26 mouse cellular contexts compared by ENCODE assay signal in the genomic region with DNA sequence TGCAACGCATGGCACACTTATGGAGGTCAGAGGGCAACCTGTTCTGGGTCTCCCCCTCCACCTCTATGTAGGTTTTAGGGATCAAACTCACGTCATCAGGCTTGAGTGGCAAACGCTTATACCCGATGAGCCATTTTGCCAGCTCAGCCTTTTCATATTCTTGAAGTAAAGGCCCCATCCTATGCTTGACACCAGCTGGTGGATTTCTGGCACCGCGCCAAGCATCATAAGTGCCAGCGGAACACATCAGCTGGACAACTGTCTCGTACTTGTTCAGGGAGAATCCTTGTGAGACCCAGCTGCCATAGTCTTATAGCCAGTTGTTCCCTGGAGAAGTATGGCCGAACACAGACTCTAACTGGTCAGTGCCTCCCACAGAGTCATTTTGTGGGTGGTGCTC. TPM values are rescaled to one million over a fixed set of nuclear protein-coding genes. Genes with fewer than 3 reads are reported as not detected.
DNase-seq lines count a peak whose midpoint lies in the region; ATAC-seq and TF ChIP-seq lines count a peak whose summit lies in the region.
"Had no signal": no experiment of that assay in that cellular context is flagged by ENCODE, and none has a peak within 500 bp of the region (broad histone marks: within the 10 kb centered on the region; RNA-seq: fewer than 3 reads in every experiment).

No protein-coding gene starts in this region.

- H3K4me3 ChIP-seq in forebrain, embryonic 14.5 days (ENCODE audit: low read depth, low read length) = no peak overlapping the region
- no peak overlapping the region for H3K4me3 ChIP-seq in forebrain, embryonic 10.5 days
- H3K4me3 ChIP-seq in lung, embryonic 14.5 days (ENCODE audit: low read depth, low read length) = no peak overlapping the region
- no peak overlapping the region for H3K4me3 ChIP-seq in neural tube, embryonic 13.5 days
- H3K4me3 ChIP-seq in neural tube, embryonic 15.5 days (replicated peaks) = no peak overlapping the region
- H3K4me3 ChIP-seq: embryonic facial prominence, embryonic 15.5 days; layer of hippocampus, adult 2 months; limb, embryonic 12.5 days; midbrain, embryonic 13.5 days had no signal

- H3K36me3 ChIP-seq in forebrain, embryonic 14.5 days (ENCODE audit: control insufficient read depth, insufficient read depth, low read length) = no peaks in the 10 kb centered on the region
- H3K36me3 ChIP-seq in forebrain, embryonic 10.5 days (replicated peaks) = no peaks in the 10 kb centered on the region
- H3K36me3 ChIP-seq in lung, embryonic 14.5 days (ENCODE audit: insufficient read depth) = no peaks in the 10 kb centered on the region
- no peaks in the 10 kb centered on the region for H3K36me3 ChIP-seq in neural tube, embryonic 13.5 days
- no peaks in the 10 kb centered on the region for H3K36me3 ChIP-seq in neural tube, embryonic 15.5 days
- H3K36me3 ChIP-seq: embryonic facial prominence, embryonic 15.5 days; limb, embryonic 12.5 days; midbrain, embryonic 13.5 days had no signal

- H3K4me1 ChIP-seq in forebrain, embryonic 14.5 days (ENCODE audit: control insufficient read depth, insufficient read depth, low read length) = peaks cover 18% of the 10 kb centered on the region
- peaks cover 10% of the 10 kb centered on the region for H3K4me1 ChIP-seq in forebrain, embryonic 10.5 days
- no peaks in the 10 kb centered on the region for H3K4me1 ChIP-seq in lung, embryonic 14.5 days (ENCODE audit: insufficient read depth)
- H3K4me1 ChIP-seq in neural tube, embryonic 13.5 days (replicated peaks) = peaks cover 40% of the 10 kb centered on the region
- peaks cover 16% of the 10 kb centered on the region for H3K4me1 ChIP-seq in neural tube, embryonic 15.5 days

- DNase-seq in forebrain, embryonic 14.5 days (ENCODE audit: low spot score) = peak; percentile 63
- no peak for DNase-seq in forebrain, embryonic 10.5 days (ENCODE audit: extremely low spot score, low spot score)
- peak; percentile 71 for DNase-seq in lung, embryonic 14.5 days
- no peak for DNase-seq in lung, postnatal 25 days (ENCODE audit: low spot score)
- DNase-seq in brain, embryonic 14.5 days (ENCODE audit: low read depth) = peak; percentile 71
- DNase-seq: adrenal gland, postnatal 36 days; cerebellum, adult 18-20 months; cerebellum, postnatal 25 days; embryo, embryonic 11 days; gastrocnemius, postnatal 14 days; liver, postnatal 0 days; right cerebral cortex, postnatal 25 days; thymus, postnatal 14 days had no signal

- no peak for TF ChIP-seq CTCF in lung, embryonic 14.5 days (IDR thresholded peaks at IDR 0.05; ENCODE audit: low read depth)
- TF ChIP-seq CTCF in brain, embryonic 14.5 days (IDR thresholded peaks at IDR 0.05; ENCODE audit: borderline replicate concordance, extremely low read depth, insufficient read depth, insufficient read length) = no peak

- H3K4me2 ChIP-seq in forebrain, embryonic 14.5 days (ENCODE audit: low read length) = no peak overlapping the region
- H3K4me2 ChIP-seq in lung, embryonic 14.5 days = no peak overlapping the region
- H3K4me2 ChIP-seq in neural tube, embryonic 13.5 days = no peak overlapping the region
- no peak overlapping the region for H3K4me2 ChIP-seq in neural tube, embryonic 15.5 days
- H3K4me2 ChIP-seq: embryonic facial prominence, embryonic 15.5 days; limb, embryonic 12.5 days; liver, embryonic 11.5 days; midbrain, embryonic 13.5 days had no signal

- H3K9ac ChIP-seq in forebrain, embryonic 14.5 days (ENCODE audit: low read length) = no peak overlapping the region
- no peak overlapping the region for H3K9ac ChIP-seq in lung, embryonic 14.5 days
- H3K9ac ChIP-seq in neural tube, embryonic 13.5 days = no peak overlapping the region
- H3K9ac ChIP-seq in neural tube, embryonic 15.5 days (replicated peaks) = no peak overlapping the region
- H3K9ac ChIP-seq: embryonic facial prominence, embryonic 15.5 days; limb, embryonic 12.5 days; liver, postnatal 0 days; midbrain, embryonic 13.5 days had no signal

- H3K27ac ChIP-seq in forebrain, embryonic 14.5 days (ENCODE audit: low read depth, low read length) = no peak overlapping the region
- H3K27ac ChIP-seq in forebrain, embryonic 10.5 days = no peak overlapping the region
- H3K27ac ChIP-seq in lung, embryonic 14.5 days (ENCODE audit: low read depth) = no peak overlapping the region
- H3K27ac ChIP-seq in neural tube, embryonic 13.5 days (replicated peaks) = peak overlapping the region; percentile 52
- H3K27ac ChIP-seq in neural tube, embryonic 15.5 days (replicated peaks) = no peak overlapping the region
- H3K27ac ChIP-seq: embryonic facial prominence, embryonic 15.5 days; layer of hippocampus, adult 2 months; limb, embryonic 12.5 days; midbrain, embryonic 13.5 days had no signal

- no peaks in the 10 kb centered on the region for H3K27me3 ChIP-seq in forebrain, embryonic 14.5 days (replicated peaks; ENCODE audit: control insufficient read depth, insufficient read depth, low read length)
- H3K27me3 ChIP-seq in forebrain, embryonic 10.5 days (ENCODE audit: poor library complexity, severe bottlenecking) = peaks cover 29% of the 10 kb centered on the region
- H3K27me3 ChIP-seq in lung, embryonic 14.5 days (ENCODE audit: insufficient read depth, low read length) = no peaks in the 10 kb centered on the region
- H3K27me3 ChIP-seq in neural tube, embryonic 13.5 days = no peaks in the 10 kb centered on the region
- no peaks in the 10 kb centered on the region for H3K27me3 ChIP-seq in neural tube, embryonic 15.5 days (replicated peaks)
- H3K27me3 ChIP-seq: embryonic facial prominence, embryonic 15.5 days; limb, embryonic 12.5 days; Patski had no signal

- ATAC-seq in forebrain, embryonic 14.5 days = no peak
- no peak for ATAC-seq in lung, embryonic 14.5 days (ENCODE audit: insufficient read depth)
- no peak for ATAC-seq in neural tube, embryonic 13.5 days (ENCODE audit: low read depth)
- no peak for ATAC-seq in neural tube, embryonic 15.5 days (ENCODE audit: low FRiP score)
- ATAC-seq: CD4-positive, CD25-positive, alpha-beta regulatory T cell, adult 4 months; forebrain, embryonic 16.5 days; hindbrain, embryonic 16.5 days; intestine, embryonic 16.5 days; liver, postnatal 0 days; midbrain, embryonic 13.5 days; Patski had no signal

- WGBS in forebrain, embryonic 14.5 days = 76% methylated on average over 9 of the region's 9 CpGs
- 90% methylated on average over 9 of the region's 9 CpGs for WGBS in forebrain, embryonic 10.5 days
- 53% methylated on average over 9 of the region's 9 CpGs for WGBS in lung, embryonic 14.5 days
- 59% methylated on average over 9 of the region's 9 CpGs for WGBS in neural tube, embryonic 13.5 days
- WGBS in neural tube, embryonic 15.5 days = 60% methylated on average over 9 of the region's 9 CpGs

- TF ChIP-seq POLR2A in brain, embryonic 14.5 days (IDR thresholded peaks at IDR 0.05; ENCODE audit: borderline replicate concordance, extremely low read depth, insufficient read depth, insufficient read length, poor library complexity, severe bottlenecking) = no peak

- no peaks in the 10 kb centered on the region for H3K9me3 ChIP-seq in forebrain, embryonic 14.5 days (replicated peaks; ENCODE audit: control insufficient read depth, low read length)
- no peaks in the 10 kb centered on the region for H3K9me3 ChIP-seq in forebrain, embryonic 10.5 days
- H3K9me3 ChIP-seq in lung, embryonic 14.5 days (ENCODE audit: low read depth, low read length) = no peaks in the 10 kb centered on the region
- H3K9me3 ChIP-seq in neural tube, embryonic 13.5 days = no peaks in the 10 kb centered on the region
- H3K9me3 ChIP-seq in neural tube, embryonic 15.5 days (replicated peaks) = no peaks in the 10 kb centered on the region
- H3K9me3 ChIP-seq: embryonic facial prominence, embryonic 15.5 days; limb, embryonic 12.5 days; midbrain, embryonic 13.5 days had no signal

RNA-seq across cellular contexts. Expression of a gene that starts 57.9 kb away (rescaled TPM):
- 0.20 and 0.30 TPM in 2 replicates for polyA plus RNA-seq in forebrain, embryonic 14.5 days (2014; fragmentation: Nextera tagmentation; extraction: Ambion mirVana)
- polyA plus RNA-seq in forebrain, embryonic 10.5 days (2016; fragmentation: Nextera tagmentation; extraction: Ambion mirVana) = not detected in 2 replicates
- 0.34 and 0.78 TPM in 2 replicates for polyA plus RNA-seq in lung, embryonic 14.5 days (2014; fragmentation: Nextera tagmentation; extraction: Ambion mirVana)
- 0.21 and 0.47 TPM in 2 replicates for polyA plus RNA-seq in neural tube, embryonic 13.5 days (2015; fragmentation: Nextera tagmentation; extraction: Ambion mirVana)
- polyA plus RNA-seq in neural tube, embryonic 15.5 days (2015; fragmentation: Nextera tagmentation; extraction: Ambion mirVana) = 0.14 and 1.3 TPM in 2 replicates
- polyA plus RNA-seq in brain, embryonic 14.5 days (2012; rRNA removed) = 0.30 TPM in 1 of 2 replicates, not detected in the other
- polyA plus RNA-seq: CD4-positive, CD25-positive, alpha-beta regulatory T cell, adult 4 months; hindbrain, embryonic 16.5 days; kidney, embryonic 14.5 days; midbrain, embryonic 13.5 days; Patski had no signal

Comparison
In these comparisons a context has a peak if more than half of its experiments do, and no peak if none do; other contexts are left out.
1. DNase-seq: peak in forebrain, embryonic 14.5 days (single experiment), lung, embryonic 14.5 days (single experiment) and brain, embryonic 14.5 days (single experiment); none in forebrain, embryonic 10.5 days (single experiment) and lung, postnatal 25 days (single experiment).